Mouse (Mus musculus) frontal cortex, adult 2 months (tissue): ENCODE measurements at regions not wholly inside any gene's neighbourhood (a gene's known extent, or its start where the extent isn't known, plus 50 kb on each side); places are given as distances from the start of the nearest gene placed in this dataset.

ENCODE experiments used
- DNase-seq, 2 experiments: peaks; one replicate each; pipeline ENCODE4 v3.0.0; 2022; ENCODE audit warnings: low spot score in 1 of 2; ENCODE audit errors: extremely low spot score in 1 of 2

- peak; percentile 68 to 96 for DNase-seq
Observed at GRCm38 (mm10) chr2:61454311-61454728, 124.1 kb upstream of the Tank start.

DNA sequence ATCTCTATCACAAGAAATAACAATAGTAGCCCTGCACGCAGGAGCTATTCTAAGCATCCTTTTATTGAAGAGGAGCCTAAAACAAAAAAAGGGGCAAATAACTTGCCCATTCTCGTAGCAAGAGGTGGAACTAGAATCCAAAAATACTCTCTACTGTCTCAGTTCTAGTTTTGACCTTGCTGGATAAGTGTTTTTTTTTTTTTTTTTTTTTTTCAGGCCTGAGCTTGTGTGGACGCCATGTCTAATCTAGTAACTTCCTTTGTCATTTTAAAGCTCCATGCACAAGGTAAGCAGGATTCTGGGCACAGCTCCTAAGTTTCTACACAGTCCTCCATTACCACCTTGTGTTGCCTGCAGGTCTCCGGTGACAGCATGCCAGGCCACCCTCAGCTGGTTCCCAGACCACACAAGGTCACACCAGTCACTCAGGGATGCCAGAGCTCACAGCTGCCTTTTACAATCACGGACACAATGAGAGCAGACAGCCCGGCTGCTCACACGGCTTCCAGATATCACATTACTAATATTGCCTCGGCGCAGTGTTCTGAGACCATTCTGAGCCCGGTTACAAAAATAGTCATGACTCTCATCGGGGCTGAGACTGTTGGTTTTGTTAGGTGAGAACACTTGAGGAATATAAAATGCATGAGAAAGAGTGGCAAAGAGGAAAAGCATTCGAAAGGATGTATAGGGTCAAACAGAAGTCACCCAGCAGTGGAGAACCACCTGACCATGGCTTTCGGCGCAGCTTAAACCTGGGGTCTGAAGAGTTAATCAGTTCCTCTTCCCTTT lies 124.7 kb upstream of the Tank start:
- no peak for DNase-seq

DNA sequence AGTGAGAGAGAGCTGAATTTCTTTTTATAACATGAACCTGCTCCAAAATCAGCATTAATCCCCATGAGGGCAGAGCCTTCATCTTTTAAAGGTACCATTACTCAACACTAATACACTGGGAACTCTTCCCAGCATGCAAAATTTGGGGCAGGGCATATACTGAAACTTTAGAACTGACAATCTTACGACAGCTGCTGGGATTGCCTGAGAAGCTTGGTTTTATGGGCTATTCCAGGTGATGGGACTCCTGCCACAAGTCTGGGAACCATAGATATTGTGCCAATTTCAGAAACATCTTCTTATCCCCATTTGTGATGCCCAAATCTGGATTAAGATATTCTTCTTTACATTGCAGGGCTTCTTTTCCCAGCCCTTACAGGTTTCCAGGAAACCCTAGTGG lies 125.8 kb upstream of the Tank start:
- no peak for DNase-seq

- no peak for DNase-seq
Observed at GRCm38 (mm10) chr2:61450731-61451130, 127.7 kb upstream of the Tank start.

DNA sequence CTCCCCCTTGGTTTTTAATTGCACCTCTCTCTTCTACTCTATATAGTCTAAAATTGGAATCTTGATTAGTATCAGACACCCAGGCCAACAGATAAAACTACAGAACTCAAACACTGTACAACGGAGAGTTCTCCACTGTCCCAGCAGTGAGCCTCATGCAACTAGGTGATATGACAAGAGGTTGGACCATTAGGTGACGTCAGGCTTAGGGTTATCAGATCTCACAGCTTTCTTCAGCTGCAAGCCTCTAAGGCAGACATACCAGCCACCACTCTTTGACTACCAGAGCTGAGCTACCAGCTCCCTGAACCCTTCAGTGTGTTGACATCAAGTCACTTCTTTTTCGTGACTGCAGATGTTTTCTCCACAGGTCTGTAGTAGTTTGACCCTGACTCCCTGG lies 141.8 kb upstream of the Tank start:
- no peak for DNase-seq

DNA sequence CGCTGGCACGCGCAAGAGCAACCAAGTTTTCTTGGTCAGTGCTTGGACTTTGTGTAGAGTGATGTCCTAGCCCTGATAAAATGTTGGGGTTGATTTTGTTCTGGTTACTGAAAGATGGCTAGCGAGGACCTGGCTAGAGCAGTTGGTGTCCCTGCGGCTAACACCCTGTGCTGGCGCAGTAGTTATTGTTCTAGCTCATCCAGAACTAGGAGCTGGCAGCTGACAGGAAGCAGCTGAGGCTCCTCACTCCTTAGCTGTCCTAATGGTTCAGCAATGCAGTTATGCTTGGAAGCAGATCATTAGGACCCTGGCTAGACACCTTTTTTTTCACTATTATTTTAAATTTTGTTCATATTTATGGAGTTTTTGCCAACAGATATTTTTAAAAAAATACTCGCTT lies 170.5 kb upstream of the Tank start:
- no peak for DNase-seq

- no peak for DNase-seq
Observed at GRCm38 (mm10) chr2:61406104-61406751, 172.2 kb upstream of the Tank start.

- DNase-seq, result no peak
Observed at GRCm38 (mm10) chr2:61405261-61405660, 173.1 kb upstream of the Tank start.

DNA sequence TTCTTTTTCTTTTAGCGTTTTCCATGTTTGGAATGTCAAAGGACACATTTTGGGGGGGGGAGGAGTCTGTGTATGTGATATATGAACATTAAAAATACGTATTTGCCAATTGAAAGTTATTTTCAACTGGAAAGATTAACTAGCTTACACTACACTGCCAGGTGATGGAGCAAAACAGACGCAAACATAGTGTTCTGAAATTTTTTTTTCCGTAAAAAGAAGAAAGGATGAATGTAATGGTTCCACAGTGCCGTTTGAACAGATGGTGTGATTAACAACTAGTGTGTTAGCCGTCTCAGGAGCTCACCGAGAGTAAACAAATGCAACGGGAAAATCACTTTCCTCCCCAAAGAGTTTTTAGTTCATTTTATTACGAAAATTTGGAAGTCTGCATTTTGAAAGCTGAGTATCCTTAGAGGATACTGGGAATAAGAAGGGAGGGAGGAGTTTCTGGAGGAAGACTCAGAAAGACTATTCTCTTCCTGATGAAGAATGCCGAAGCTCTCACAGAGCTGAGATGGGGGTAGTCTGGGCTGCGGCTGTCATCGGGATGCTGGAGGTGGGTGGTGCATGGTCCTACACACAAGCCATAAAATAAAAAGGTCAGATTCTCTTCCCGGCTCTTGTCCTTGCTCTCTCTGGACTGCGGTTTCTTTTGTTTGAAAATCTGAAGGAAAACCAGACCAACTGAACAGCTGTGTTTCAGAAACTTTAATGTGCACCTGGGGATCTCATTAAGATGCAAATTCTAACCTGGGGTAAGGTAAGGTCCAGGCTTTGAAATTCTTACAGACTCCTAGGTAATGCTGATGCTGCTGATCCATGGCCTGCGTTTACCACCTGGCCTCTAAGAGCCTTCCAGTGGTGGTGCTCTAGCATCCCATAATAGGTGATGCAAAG lies 175.5 kb upstream of the Tank start:
- no peak for DNase-seq

DNA sequence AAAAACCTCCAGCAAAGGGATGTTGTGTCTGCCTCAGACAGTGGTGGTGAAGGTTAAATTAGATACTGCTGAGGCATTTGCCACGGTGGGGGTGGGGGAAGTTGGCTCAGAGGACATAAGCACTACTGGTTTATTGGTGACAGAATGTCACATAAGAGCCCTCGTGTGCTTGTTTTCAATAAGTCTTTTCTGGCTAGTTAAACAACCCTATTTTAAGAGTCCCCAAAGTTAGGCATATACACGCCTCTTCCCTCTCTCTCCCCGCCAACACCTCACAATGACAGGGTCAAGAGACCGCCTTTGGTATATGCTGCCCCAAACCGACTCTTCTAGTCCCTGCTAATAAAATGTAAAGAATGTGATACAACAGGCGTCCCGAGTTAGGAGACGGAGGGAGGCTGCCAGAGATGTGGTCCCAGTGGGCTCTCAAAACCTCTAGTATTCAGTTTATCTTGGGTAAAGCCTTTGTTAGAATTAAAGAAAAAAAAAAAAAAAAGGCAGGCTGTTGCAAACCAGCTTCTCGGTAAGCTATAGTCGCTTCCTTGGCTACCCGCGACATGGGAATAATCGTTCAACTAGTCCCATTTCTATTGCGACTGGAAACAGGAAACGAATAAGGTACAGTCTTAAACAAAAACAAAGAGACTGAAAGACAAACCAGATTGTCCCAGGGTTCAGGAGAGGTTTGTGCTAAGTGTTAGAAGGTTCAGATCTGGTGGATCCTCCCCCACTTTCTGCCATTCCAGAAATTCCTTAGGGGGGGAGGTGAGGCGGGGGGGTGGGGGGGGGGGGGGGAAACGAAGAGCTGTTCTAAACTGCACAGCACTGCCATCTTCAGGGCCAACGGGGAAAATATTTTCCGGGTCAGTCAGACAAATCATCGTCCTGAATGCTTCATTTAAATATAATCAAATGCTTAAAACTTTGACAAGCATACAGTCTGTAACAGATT lies 176.5 kb upstream of the Tank start:
- peak in 1 of 2 experiments; percentile 77 for DNase-seq

GRCm38 (mm10) chr2:61398633-61399032 lies 179.8 kb upstream of the Tank start:
- DNase-seq, result no peak

GRCm38 (mm10) chr2:61389622-61390021 lies 188.8 kb upstream of the Tank start:
- DNase-seq, result no peak

- no peak for DNase-seq
Observed at GRCm38 (mm10) chr2:61389207-61389606, 189.2 kb upstream of the Tank start.

DNA sequence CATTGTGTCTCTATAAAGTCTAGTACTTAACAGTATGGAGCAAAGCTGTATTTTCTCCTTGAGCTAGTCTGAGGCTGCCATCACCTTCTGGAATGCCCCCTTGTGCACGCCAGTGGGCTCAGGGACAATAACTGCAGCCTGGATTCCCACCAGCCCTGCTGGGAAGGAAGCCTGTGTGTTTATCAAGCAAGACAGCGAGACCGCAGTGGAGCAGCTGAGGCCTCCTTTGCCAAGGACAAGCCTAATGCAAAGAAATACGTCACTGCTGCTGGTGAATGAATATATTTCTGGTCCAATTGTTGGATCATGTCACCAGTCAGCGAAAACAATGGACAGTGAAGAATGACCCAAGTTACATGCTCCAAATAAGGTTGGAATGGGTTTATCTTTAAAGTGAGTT lies 190.8 kb upstream of the Tank start:
- DNase-seq, result no peak

GRCm38 (mm10) chr2:61386966-61387365 lies 191.4 kb upstream of the Tank start:
- no peak for DNase-seq

DNA sequence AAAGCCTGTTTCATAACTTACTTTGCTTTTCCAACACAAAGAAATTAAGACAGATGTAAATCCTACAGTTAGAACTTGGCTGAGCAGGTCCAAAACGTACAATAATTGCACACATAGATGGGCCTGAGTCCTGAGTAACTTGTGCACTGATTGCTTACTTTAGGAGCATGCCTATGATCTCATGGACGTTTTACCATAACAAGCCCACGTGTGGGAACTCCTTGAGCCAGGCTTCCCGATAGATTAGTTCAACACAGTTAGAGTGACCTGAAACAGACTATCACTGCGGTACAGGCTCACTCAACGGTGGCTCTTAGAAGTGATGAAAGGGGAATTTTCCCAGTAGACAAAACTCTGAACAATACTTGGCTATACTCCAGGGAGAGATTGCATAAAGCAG lies 193.9 kb upstream of the Tank start:
- no peak for DNase-seq

GRCm38 (mm10) chr2:61383744-61384295 lies 194.6 kb upstream of the Tank start:
- no peak for DNase-seq

DNA sequence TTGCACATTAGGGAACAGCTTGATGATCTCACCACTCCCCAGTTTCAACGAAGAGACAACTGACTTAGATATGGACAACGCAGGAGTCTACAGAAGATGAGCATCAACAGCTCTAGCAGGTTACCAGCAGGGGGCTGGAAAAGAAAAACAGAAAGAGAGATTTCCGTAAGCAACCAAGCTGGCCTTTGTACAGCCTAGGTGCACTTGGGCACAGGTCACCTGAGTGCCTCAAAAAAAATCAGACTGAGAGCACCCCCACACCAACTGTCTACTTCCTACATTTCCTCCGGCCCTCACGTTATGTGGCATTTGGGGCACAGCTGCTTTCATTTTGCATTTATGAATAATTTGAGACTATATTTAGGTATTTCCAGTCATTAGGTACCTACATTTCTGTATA lies 199.3 kb upstream of the Tank start:
- no peak for DNase-seq

GRCm38 (mm10) chr2:61378297-61378696 lies 200.1 kb upstream of the Tank start:
- no peak for DNase-seq

DNA sequence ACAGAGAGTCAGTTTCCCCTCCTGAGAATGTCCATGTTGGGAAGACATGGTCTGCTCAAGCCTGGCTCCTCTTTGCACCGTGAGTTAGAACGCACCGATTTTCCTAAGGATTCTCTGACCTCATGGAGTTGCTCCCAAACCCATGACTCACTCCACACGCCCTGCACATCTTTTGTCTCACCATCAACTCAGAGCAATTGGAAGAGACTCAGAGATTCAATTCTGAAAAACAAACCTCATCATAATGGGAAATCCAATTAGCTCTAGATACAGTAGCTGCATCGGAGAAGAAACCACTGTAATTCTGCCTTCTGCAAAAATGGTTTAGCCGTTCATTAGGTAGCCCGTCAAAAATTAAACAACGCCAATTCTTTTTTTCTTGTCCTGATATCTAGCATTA lies 200.6 kb upstream of the Tank start:
- DNase-seq, result no peak
